Mouse (Mus musculus) heart, adult 2 months (tissue): ENCODE results near the gene Rhebl1.

ENCODE experiments used
- CTCF ChIP-seq: fragments of 200-600 bp; IDR thresholded peaks from 2 replicates; pipeline ENCODE4 v1.8.1; 2022; ENCODE audit warnings: antibody characterized with exemption, mild to moderate bottlenecking, moderate library complexity
- EP300 ChIP-seq: fragments of 200-500 bp; IDR thresholded peaks from 2 replicates; pipeline ENCODE4 v1.6.1; 2011; ENCODE audit warnings: low read depth, low read length, control low read depth; ENCODE audit not compliant: insufficient read depth

DNA sequence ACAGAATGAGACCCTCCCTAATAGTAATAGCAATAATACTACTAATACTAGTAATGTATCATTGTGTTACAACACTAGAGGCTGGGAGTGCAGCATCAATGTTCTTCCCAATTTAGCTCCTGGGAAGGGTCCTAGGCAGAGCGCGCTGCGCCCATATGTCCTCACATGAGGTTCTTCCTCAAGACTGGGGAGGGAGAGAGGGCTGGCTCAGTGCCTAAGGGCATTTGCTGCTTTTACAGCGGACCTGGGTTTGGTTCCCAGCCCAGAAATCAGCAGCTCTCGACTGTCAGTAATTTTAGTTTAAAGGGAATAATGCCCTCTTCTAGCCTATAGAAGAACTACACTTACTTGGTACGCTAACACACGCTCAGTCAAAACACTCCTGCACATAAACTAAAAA is 6.8 kb downstream of the Rhebl1 start:
- no peak for TF ChIP-seq CTCF
- TF ChIP-seq EP300: no peak
